Mouse (Mus musculus) intestine, embryonic 14.5 days (tissue): ENCODE results near the gene Hint2. TPM values are rescaled to one million over a fixed set of nuclear protein-coding genes. Genes with fewer than 3 reads are reported as not detected.
A peak's percentile ranks its signal among the peaks of the same experiment; 100 is the strongest.

Experiments
- ATAC-seq: fragments of 200-750 bp; cut with Nextera tagmentation; replicated peaks from 2 replicates; pipeline ENCODE4 v1.8.0; 2017; ENCODE audit warnings: low read depth, moderate number of reproducible peaks, moderate TSS enrichment, moderate library complexity; ENCODE audit not compliant: low FRiP score, low TSS enrichment
- DNase-seq: peaks from one replicate; pipeline ENCODE4 v3.0.0-alpha.2; 2018; ENCODE audit warnings: low spot score
- H3K27ac ChIP-seq: fragments of 300-500 bp; sonication (generic); 2 replicates; pipeline ENCODE4 v1.5.1; 2014; ENCODE audit warnings: low read depth, mild to moderate bottlenecking, control low read depth
- H3K27me3 ChIP-seq: fragments of 300-500 bp; sonication (generic); replicated peaks from 2 replicates; pipeline ENCODE4 v1.6.1; 2014; ENCODE audit warnings: low read length, control low read depth; ENCODE audit not compliant: control insufficient read depth, insufficient read depth
- H3K36me3 ChIP-seq: fragments of 300-500 bp; sonication (generic); 2 replicates; pipeline ENCODE4 v1.6.1; 2014; ENCODE audit warnings: low read length, control low read depth; ENCODE audit not compliant: control insufficient read depth, insufficient read depth
- H3K4me1 ChIP-seq: fragments of 300-500 bp; sonication (generic); replicated peaks from 2 replicates; pipeline ENCODE4 v1.6.1; 2014; ENCODE audit warnings: low read length, control low read depth, mixed read lengths; ENCODE audit not compliant: control insufficient read depth, insufficient read depth
- H3K4me2 ChIP-seq: fragments of 300-500 bp; sonication (generic); 2 replicates; pipeline ENCODE4 v1.6.1; 2014; ENCODE audit warnings: low read length
- H3K4me3 ChIP-seq: fragments of 300-500 bp; sonication (generic); 2 replicates; pipeline ENCODE4 v1.5.1; 2014; ENCODE audit warnings: low read depth, low read length, control low read depth, mixed read lengths
- H3K9ac ChIP-seq: fragments of 300-500 bp; sonication (generic); 2 replicates; pipeline ENCODE4 v1.6.1; 2014; ENCODE audit warnings: mild to moderate bottlenecking, low read length
- H3K9me3 ChIP-seq: fragments of 300-500 bp; sonication (generic); 2 replicates; pipeline ENCODE4 v1.6.1; 2016; ENCODE audit warnings: low read length, control low read depth; ENCODE audit not compliant: control insufficient read depth
- WGBS: fragments of 180-500 bp; shearing (Covaris S2); extraction: QIAGEN DNeasy Blood & Tissue Kit; methylation state at CpG from one replicate; pipeline ENCODE4 v1.1.7; 2014; 5-methylcytosine and 5-hydroxymethylcytosine counted together
- polyA plus RNA-seq: library from polyadenylated mRNA; unstranded; fragments of >200 nt; fragmentation: Nextera tagmentation; extraction: Ambion mirVana; gene quantifications from 2 replicates; pipeline ENCODE4 v1.2.1, GENCODE M21; 2014

Gene Hint2
- polyA plus RNA-seq, 1 experiment from 2014 or later: 115 TPM

DNA sequence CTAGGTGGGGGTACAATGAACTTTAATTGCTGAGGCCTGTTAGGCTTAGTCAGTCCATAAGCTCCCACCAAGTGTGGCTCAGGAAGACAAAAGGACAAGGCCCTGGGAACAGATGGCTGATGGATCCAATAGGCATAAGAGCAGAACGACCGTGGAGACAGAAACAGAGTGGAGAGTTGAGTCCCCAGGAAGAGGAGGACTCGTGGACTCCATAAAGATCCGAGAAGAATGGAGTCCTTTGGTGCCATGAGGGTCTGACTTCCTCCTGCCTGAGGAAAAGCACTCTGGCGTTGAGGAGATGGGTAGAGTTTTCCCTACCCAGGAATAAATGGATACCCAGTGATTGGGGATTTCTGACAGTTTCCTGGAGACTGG is 25.6 kb downstream of the Hint2 start:
- Histone ChIP-seq H3K27me3 (no peaks in the 10 kb centered on the region), H3K4me2 (peak overlapping the region; percentile 84), H3K4me1 (peaks cover 24% of the 10 kb centered on the region), H3K9me3 (peaks cover 3% of the 10 kb centered on the region; the same call in 1 of the 2 replicates), H3K9ac (peak overlapping the region; percentile 77; the same call in 1 of the 2 replicates), H3K36me3 (no peaks in the 10 kb centered on the region), H3K4me3 (peak overlapping the region; percentile 57), H3K27ac (peak overlapping the region; percentile 11; the same call in 1 of the 2 replicates)
- no peak for ATAC-seq
- WGBS: 28% methylated on average over 5 of the region's 5 CpGs
- no peak for DNase-seq

DNA sequence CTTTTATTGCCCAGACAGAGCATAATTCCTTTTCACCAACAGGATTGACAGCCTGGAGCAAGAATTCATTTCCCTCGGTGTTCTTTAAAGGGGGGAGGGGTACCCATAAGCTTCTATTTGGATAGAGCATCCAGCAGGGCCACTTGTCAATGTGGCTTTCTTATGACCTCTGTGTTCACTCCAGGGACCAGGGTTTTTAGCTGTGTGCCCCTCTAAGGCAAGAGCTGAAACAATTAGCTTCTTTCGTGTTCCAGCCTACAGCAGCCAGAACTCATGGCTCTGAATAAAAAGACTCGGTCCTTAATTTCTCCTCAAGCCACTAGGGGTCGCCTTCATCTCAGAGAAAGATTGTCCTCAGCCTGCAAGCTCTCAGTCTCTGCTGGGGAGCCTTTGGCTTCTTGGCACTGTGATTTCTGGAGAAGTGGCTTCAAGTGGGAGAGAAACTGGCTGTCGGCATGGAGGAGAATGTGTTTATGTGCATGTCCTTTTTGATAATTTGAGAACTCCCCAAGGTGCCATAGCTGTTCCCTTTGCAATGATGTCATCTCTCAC is 26.2 kb downstream of the Hint2 start:
- WGBS: 7% methylated on average over 5 of the region's 5 CpGs
- H3K9me3 ChIP-seq: peaks cover 8% of the 10 kb centered on the region
- H3K36me3 ChIP-seq: no peaks in the 10 kb centered on the region
- H3K4me3 ChIP-seq: no peak overlapping the region
- H3K9ac ChIP-seq: no peak overlapping the region
- H3K27me3 ChIP-seq: no peaks in the 10 kb centered on the region
- H3K4me1 ChIP-seq: peaks cover 24% of the 10 kb centered on the region
- H3K27ac ChIP-seq: no peak overlapping the region; the same call in 1 of the 2 replicates
- 0 out of 2 replicates have a peak overlapping the region, but pooled peaks have one; percentile 11 for H3K4me2 ChIP-seq
- peak; percentile 37 for ATAC-seq
- peak; percentile 83 for DNase-seq

DNA sequence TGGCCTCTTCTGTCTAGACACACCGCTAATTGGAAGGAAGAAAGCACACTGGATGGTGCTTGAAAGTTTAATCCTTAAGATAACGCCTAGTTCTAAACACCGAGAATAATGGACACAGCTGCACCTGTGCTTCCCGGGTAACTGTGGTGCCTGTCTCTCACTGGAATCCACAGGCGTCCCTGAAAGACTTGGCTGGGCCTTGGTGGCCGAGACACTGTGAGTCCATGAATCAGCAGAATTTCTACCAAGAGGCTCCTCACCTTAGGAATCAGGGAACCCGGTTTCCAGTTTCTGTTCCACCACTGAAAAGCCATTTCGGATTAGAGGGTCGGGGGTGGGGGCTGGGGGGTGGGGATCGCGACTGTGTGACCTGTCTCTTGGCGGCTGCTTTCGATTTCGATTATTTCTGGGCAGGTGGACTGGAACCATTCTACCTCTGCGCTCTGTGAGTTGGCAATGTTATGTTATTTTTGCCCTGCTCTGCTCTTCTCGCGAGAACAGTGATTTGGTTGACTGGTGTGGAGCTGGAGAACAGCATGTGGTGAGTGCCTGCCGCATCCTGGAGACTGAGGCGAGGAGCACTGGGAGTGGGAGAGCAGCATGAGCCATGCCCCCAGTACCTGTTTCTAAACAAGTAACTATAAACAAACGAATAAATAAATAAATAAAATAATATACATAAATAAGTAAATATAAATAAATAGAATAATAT is 27.0 kb downstream of the Hint2 start:
- no peaks in the 10 kb centered on the region for H3K36me3 ChIP-seq
- 48% methylated on average over 20 of the region's 20 CpGs for WGBS
- H3K9ac ChIP-seq: no peak overlapping the region
- ATAC-seq: no peak
- H3K27ac ChIP-seq: no peak overlapping the region
- H3K4me2 ChIP-seq: no peak overlapping the region
- peaks cover 10% of the 10 kb centered on the region for H3K9me3 ChIP-seq
- H3K4me1 ChIP-seq: peaks cover 24% of the 10 kb centered on the region
- no peaks in the 10 kb centered on the region for H3K27me3 ChIP-seq
- H3K4me3 ChIP-seq: no peak overlapping the region
- peak; percentile 47 for DNase-seq

DNA sequence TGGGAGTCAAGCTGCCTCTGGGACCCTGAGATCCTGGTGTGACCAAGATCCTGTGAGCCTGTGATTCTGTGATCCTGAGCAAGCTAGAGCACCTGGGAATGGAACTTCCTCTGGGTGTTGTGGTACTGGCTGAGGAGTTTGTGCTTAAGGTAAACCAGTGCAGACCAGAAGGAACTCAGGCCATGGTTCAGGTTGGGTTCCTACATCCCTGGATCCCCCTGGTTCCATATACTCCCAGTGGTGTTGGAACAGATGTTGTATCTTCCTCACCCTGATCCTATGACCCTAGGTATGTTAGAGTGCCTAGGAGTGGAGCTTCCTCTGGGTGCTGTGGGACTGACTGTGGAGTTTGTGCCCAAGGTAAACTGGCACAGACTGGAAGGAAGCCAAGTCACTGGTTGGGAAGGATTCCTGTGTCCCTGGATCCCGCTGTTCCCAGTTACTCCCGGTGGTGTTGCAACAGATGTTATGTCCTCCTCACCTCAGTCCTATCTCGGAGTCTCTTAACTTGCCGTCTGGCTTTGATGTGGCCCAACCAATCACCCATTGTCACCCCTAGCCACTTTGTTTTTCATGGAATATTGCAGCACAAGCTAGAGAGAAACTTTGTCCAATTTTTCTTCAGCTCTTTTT is 36.0 kb downstream of the Hint2 start:
- Histone ChIP-seq H3K4me3 (no peak overlapping the region), H3K4me2 (no peak overlapping the region), H3K4me1 (no peaks in the 10 kb centered on the region), H3K9ac (no peak overlapping the region), H3K36me3 (no peaks in the 10 kb centered on the region), H3K27ac (no peak overlapping the region), H3K27me3 (no peaks in the 10 kb centered on the region), H3K9me3 (peaks cover 8% of the 10 kb centered on the region)
- WGBS: 85% methylated on average over 4 of the region's 4 CpGs
- ATAC-seq (no peak), DNase-seq (no peak)

DNA sequence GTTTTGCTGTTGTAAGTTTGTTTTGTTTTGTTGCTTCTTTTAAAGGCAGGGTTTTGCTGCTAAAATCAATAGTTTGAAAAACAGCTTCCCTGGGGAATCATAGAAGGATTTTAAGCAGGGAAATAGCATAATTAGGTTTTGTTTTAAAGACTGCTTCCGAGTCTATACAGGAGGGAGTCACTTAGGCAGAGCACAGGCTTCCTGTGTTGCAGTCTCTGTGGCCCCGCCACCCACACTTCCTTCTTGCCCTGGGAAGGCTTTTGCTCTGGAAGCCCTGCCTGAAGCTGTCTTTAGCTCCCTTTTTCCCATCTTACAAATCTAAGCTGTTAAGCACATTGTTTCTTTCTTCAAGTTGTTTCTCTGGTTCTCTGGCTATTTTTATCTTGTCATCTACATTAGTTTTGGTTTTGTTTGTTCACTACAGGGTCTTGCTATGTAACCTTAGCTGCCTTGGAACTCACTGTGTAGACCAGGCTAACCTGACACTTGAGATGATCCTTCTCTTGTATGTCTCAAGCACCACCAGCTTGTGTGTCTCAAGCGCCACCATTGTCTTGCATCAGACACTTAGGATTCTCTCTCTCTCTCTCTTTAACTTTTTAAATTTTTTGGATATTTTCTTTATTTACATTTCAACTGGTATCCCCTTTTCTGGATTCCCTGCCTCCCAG is 43.1 kb downstream of the Hint2 start:
- DNase-seq: no peak
- no peak overlapping the region for H3K27ac ChIP-seq
- no peaks in the 10 kb centered on the region for H3K4me1 ChIP-seq
- no peaks in the 10 kb centered on the region for H3K27me3 ChIP-seq
- no peak for ATAC-seq
- H3K9ac ChIP-seq: no peak overlapping the region
- no peak overlapping the region for H3K4me3 ChIP-seq
- H3K36me3 ChIP-seq: no peaks in the 10 kb centered on the region
- H3K9me3 ChIP-seq: no peaks in the 10 kb centered on the region
- 58% methylated on average over 3 of the region's 3 CpGs for WGBS
- H3K4me2 ChIP-seq: no peak overlapping the region

DNA sequence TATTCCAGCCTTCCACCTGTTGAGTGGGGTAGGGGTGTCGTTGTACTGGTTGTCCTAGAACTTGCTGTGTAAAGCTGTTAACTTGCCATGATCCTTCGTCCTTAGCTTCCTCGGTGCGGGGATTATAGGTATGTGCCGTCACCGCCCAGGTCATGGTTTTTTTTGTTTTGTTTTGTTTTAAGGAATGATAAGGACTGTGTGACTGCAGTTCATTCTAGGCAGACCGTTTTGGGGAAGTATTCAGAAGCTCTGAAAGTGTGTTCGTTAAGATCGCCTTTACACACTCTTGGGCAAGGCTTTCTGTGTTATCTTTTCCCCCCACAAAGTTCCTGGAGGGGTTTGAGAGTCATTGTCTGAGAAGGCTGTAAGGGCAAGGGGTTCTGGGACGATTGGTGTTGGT is 43.7 kb downstream of the Hint2 start:
- H3K9me3 ChIP-seq: no peaks in the 10 kb centered on the region
- no peak overlapping the region for H3K4me3 ChIP-seq
- H3K9ac ChIP-seq: no peak overlapping the region
- no peaks in the 10 kb centered on the region for H3K27me3 ChIP-seq
- no peaks in the 10 kb centered on the region for H3K36me3 ChIP-seq
- WGBS: 68% methylated on average over 10 of the region's 10 CpGs
- H3K4me1 ChIP-seq: no peaks in the 10 kb centered on the region
- no peak overlapping the region for H3K4me2 ChIP-seq
- no peak overlapping the region for H3K27ac ChIP-seq
- ATAC-seq: no peak
- DNase-seq: no peak

DNA sequence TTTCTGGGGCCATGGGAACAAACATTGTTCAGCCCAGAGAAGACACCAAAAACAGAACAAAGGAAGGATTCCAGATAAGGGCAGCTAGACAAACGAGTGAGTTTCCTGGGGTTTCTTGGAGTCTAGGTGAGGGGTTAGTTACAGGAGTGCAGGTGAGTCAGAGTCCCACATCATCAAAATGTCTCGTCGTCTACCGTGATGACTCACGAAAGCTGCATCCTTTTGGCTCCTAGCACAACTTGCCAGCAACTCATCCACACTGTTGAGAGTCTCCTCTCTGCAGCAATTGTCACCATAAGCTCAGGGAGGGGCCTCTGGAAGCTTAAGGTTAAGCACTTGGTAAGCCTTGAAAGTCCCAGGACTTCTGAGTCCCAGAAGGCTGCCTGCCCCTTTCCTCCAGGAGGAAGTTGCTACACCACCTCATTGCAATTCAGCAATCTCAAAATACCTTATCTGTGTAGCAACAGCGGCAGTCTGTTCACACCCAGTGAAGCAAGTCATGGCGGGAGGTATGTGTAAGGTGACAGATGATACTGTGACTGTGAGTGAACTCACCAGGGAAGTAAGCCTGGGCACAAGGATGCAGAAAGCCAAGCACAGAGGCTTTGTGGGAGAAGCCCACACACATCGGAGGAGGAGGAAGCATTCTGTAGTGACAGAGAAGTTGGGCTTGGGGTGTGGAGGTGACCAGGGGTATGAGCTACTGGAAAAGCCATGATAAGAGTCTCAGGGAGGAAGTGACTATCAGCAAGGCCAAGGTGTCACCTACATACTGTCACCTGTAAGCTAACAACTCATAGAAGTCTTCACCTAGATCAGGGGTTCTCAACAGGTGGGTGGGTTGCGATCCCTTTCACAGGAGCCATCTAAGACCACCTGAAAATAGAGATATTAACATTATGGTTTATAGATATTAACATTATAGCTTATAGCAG is 51.2 kb downstream of the Hint2 start:
- no peaks in the 10 kb centered on the region for H3K36me3 ChIP-seq
- no peaks in the 10 kb centered on the region for H3K27me3 ChIP-seq
- no peak overlapping the region for H3K4me3 ChIP-seq
- no peak overlapping the region for H3K4me2 ChIP-seq
- no peaks in the 10 kb centered on the region for H3K9me3 ChIP-seq
- no peaks in the 10 kb centered on the region for H3K4me1 ChIP-seq
- DNase-seq (no peak), ATAC-seq (no peak)
- H3K9ac ChIP-seq: no peak overlapping the region
- H3K27ac ChIP-seq: no peak overlapping the region
- 71% methylated on average over 9 of the region's 9 CpGs for WGBS
